Mouse (Mus musculus) hindbrain, embryonic 11.5 days (tissue): ENCODE measurements around the gene Galnt16. TPM values are rescaled to one million over a fixed set of nuclear protein-coding genes. Genes with fewer than 3 reads are reported as not detected.
A peak's percentile ranks its signal among the peaks of the same experiment; 100 is the strongest.

ENCODE experiments used
- ATAC-seq: fragments of 200-750 bp; cut with Nextera tagmentation; 2 replicates; pipeline ENCODE4 v1.8.0; 2017; ENCODE audit warnings: mild to moderate bottlenecking, moderate TSS enrichment, moderate library complexity; ENCODE audit not compliant: low FRiP score
- DNase-seq: peaks from one replicate; pipeline ENCODE4 v3.0.0-alpha.2; 2015; ENCODE audit warnings: low spot score
- H3K27ac ChIP-seq: fragments of 300-500 bp; sonication (generic); 2 replicates; pipeline ENCODE4 v1.5.1; 2014; ENCODE audit warnings: mild to moderate bottlenecking, low read depth, low read length
- H3K27me3 ChIP-seq: fragments of 300-500 bp; sonication (generic); 2 replicates; pipeline ENCODE4 v1.6.1; 2014; ENCODE audit warnings: mild to moderate bottlenecking, low read length, moderate library complexity, mixed read lengths; ENCODE audit not compliant: control insufficient read depth, insufficient read depth
- H3K36me3 ChIP-seq: fragments of 300-500 bp; sonication (generic); 2 replicates; pipeline ENCODE4 v1.6.1; 2014; ENCODE audit warnings: mild to moderate bottlenecking, low read length, moderate library complexity, mixed read lengths; ENCODE audit not compliant: control insufficient read depth, insufficient read depth
- H3K4me1 ChIP-seq: fragments of 300-500 bp; sonication (generic); replicated peaks from 2 replicates; pipeline ENCODE4 v1.6.1; 2014; ENCODE audit warnings: low read length, mixed read lengths; ENCODE audit not compliant: control insufficient read depth, insufficient read depth
- H3K4me2 ChIP-seq: fragments of 300-500 bp; sonication (generic); replicated peaks from 2 replicates; pipeline ENCODE4 v1.6.1; 2014; ENCODE audit warnings: mild to moderate bottlenecking, low read depth, low read length
- H3K4me3 ChIP-seq: fragments of 300-500 bp; sonication (generic); 2 replicates; pipeline ENCODE4 v1.5.1; 2014; ENCODE audit warnings: low read depth, low read length
- H3K9ac ChIP-seq: fragments of 300-500 bp; sonication (generic); 2 replicates; pipeline ENCODE4 v1.6.1; 2014; ENCODE audit warnings: low read depth, low read length
- H3K9me3 ChIP-seq: fragments of 300-500 bp; sonication (generic); 2 replicates; pipeline ENCODE4 v1.6.1; 2016; ENCODE audit warnings: low read length; ENCODE audit not compliant: control insufficient read depth
- WGBS: fragments of 180-500 bp; shearing (Covaris S2); extraction: QIAGEN DNeasy Blood & Tissue Kit; methylation state at CpG from one replicate; pipeline ENCODE4 v1.1.7; 2014; 5-methylcytosine and 5-hydroxymethylcytosine counted together
- polyA plus RNA-seq: library from polyadenylated mRNA; unstranded; fragments of >200 nt; fragmentation: Nextera tagmentation; extraction: Ambion mirVana; gene quantifications from 2 replicates; pipeline ENCODE4 v1.2.1, GENCODE M21; 2014

The Galnt16 gene
- polyA plus RNA-seq, 1 experiment from 2014 or later = 9.1 TPM

DNA sequence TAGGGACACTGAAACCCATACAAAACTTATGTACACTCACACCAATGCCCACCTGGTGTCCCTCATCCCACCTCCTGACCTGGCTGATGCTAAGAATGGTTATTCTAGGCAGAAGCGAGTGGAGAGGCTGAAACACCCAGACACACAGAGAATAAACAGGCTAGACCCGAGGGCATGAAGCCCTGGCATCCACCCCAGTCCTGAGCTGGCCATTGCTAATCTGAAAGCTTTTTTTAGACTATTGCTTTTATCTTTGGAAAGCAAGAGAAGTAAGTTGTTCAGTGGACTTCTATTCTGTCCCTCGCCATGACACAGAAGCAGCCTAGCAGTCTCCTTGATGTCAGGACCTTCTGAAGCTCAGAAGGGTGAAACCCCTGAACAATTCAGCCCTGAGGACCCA lies 91.9 kb downstream of the Galnt16 start:
- Histone ChIP-seq H3K27ac (no peak overlapping the region), H3K9ac (no peak overlapping the region), H3K36me3 (no peaks in the 10 kb centered on the region), H3K27me3 (no peaks in the 10 kb centered on the region), H3K4me1 (no peaks in the 10 kb centered on the region), H3K9me3 (no peaks in the 10 kb centered on the region), H3K4me3 (no peak overlapping the region), H3K4me2 (no peak overlapping the region)
- WGBS = 85% methylated on average over 3 of the region's 3 CpGs
- ATAC-seq (no peak), DNase-seq (no peak)

GRCm38 (mm10) chr12:80612113-80612791 lies 94.2 kb downstream of the Galnt16 start:
- H3K4me3 ChIP-seq = no peak overlapping the region
- DNase-seq (no peak), ATAC-seq (no peak)
- no peak overlapping the region for H3K9ac ChIP-seq
- H3K4me2 ChIP-seq = no peak overlapping the region
- H3K36me3 ChIP-seq = no peaks in the 10 kb centered on the region
- no peaks in the 10 kb centered on the region for H3K4me1 ChIP-seq
- H3K27me3 ChIP-seq = no peaks in the 10 kb centered on the region
- 72% methylated on average over 9 of the region's 9 CpGs for WGBS
- H3K27ac ChIP-seq = no peak overlapping the region
- no peaks in the 10 kb centered on the region for H3K9me3 ChIP-seq

GRCm38 (mm10) chr12:80615371-80616257 lies 97.5 kb downstream of the Galnt16 start:
- no peak overlapping the region for H3K4me2 ChIP-seq
- no peaks in the 10 kb centered on the region for H3K36me3 ChIP-seq
- no peak overlapping the region for H3K27ac ChIP-seq
- H3K4me3 ChIP-seq = no peak overlapping the region
- H3K9ac ChIP-seq = no peak overlapping the region
- ATAC-seq (no peak), DNase-seq (no peak)
- no peaks in the 10 kb centered on the region for H3K9me3 ChIP-seq
- H3K4me1 ChIP-seq = no peaks in the 10 kb centered on the region
- WGBS = 49% methylated on average over 7 of the region's 7 CpGs
- H3K27me3 ChIP-seq = no peaks in the 10 kb centered on the region

- ATAC-seq (no peak), DNase-seq (no peak)
- Histone ChIP-seq H3K4me1 (no peaks in the 10 kb centered on the region), H3K4me3 (no peak overlapping the region), H3K36me3 (no peaks in the 10 kb centered on the region), H3K9ac (no peak overlapping the region), H3K4me2 (no peak overlapping the region), H3K9me3 (no peaks in the 10 kb centered on the region), H3K27ac (no peak overlapping the region), H3K27me3 (no peaks in the 10 kb centered on the region)
- whole genome bisulfite sequencing = 75% methylated on average over 5 of the region's 5 CpGs
These were observed 102.4 kb downstream of the Galnt16 start for GRCm38 (mm10) chr12:80620501-80620900.

GRCm38 (mm10) chr12:80631790-80632189 lies 113.7 kb downstream of the Galnt16 start:
- WGBS = 87% methylated on average over 5 of the region's 5 CpGs
- Histone ChIP-seq H3K9ac (no peak overlapping the region), H3K36me3 (peaks cover 4% of the 10 kb centered on the region; the same call in 1 of the 2 replicates)

GRCm38 (mm10) chr12:80642725-80643692 lies 124.9 kb downstream of the Galnt16 start:
- 2% methylated on average over 45 of the region's 48 CpGs for WGBS

More at GRCm38 (mm10) chr12:80631790-80632189, 113.7 kb downstream of the Galnt16 start:
- Histone ChIP-seq H3K4me1 (no peaks in the 10 kb centered on the region), H3K27ac (no peak overlapping the region), H3K4me2 (no peak overlapping the region), H3K9me3 (no peaks in the 10 kb centered on the region), H3K27me3 (no peaks in the 10 kb centered on the region), H3K4me3 (no peak overlapping the region)
- DNase-seq (no peak), ATAC-seq (no peak)

DNA sequence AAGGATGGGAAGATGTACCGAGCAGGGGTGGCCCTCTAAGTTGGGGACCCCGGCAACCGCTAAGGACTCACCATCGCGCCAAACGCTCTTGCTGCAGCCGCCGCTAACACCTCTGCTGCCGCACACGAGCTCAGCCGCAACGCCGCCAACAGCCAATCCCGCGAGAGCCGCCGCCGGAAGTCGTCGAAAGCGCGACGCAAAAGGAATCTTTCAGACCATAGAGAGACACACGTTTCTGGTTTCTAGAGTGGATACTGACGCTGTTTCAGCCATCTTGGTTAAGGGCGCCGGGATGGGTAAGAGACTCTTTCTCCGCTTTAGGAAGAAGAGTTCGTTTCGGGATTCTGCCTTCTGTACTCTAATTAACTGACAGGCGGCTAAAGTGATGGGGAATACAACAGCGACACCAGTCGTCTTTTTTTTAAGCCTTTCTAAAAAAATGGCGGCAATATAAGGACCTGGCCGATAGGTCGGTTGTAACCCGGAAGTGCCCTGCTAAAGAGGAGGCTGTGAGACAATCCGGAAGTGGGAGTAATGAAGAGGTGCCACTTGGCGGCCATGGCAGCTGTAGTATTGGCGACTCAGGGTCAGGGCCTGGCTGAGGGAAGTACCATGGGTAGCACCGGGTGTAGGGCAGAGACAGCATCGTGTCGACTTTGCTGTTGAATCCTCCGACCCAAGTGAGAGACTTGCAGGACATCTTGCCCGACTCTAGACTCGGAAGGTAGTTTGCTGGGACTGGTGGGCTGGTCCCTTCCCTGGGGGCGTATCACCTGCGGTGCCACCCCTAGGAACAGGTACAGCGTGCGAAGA lies 125.8 kb downstream of the Galnt16 start, which contains the start of the genes Slc39a9 and Erh:
Gene Slc39a9, plus strand, starts transcription at position 191 of the 813 bp plus-strand sequence.
Gene Erh, minus strand, starts transcription at position 649 of the 813 bp plus-strand sequence.
- 0 out of 2 replicates have a peak, but pooled peaks cover 3% of the 10 kb centered on the region for H3K4me1 ChIP-seq
- H3K9me3 ChIP-seq = no peaks in the 10 kb centered on the region
- H3K4me2 ChIP-seq = peak within 1 kb of the TSS; percentile 72
- H3K27me3 ChIP-seq = no peaks in the 10 kb centered on the region
- H3K4me3 ChIP-seq = peak within 1 kb of the TSS; percentile 62
- H3K9ac ChIP-seq = peak within 1 kb of the TSS; percentile 80
- ATAC-seq (peak; percentile 98), DNase-seq (peak; percentile 93)
- H3K36me3 ChIP-seq = peaks cover 9% of the 10 kb centered on the region
- WGBS = under 1% methylated on average over 50 of the region's 50 CpGs
- peak within 1 kb of the TSS; percentile 72 for H3K27ac ChIP-seq

More at GRCm38 (mm10) chr12:80642725-80643692, 124.9 kb downstream of the Galnt16 start:
- ATAC-seq = no peak; the same call in 1 of the 2 replicates
- Histone ChIP-seq H3K4me2 (peak overlapping the region; percentile 58), H3K9ac (peak overlapping the region; percentile 80), H3K4me1 (0 out of 2 replicates have a peak, but pooled peaks cover 3% of the 10 kb centered on the region), H3K4me3 (peak overlapping the region; percentile 62), H3K27ac (peak overlapping the region; percentile 72), H3K9me3 (no peaks in the 10 kb centered on the region), H3K36me3 (peaks cover 11% of the 10 kb centered on the region), H3K27me3 (no peaks in the 10 kb centered on the region)
- peak; percentile 81 for DNase-seq
